Mouse (Mus musculus) CH12.LX (cell line): ENCODE results near the gene Apold1. TPM values are rescaled to one million over a fixed set of nuclear protein-coding genes. Genes with fewer than 3 reads are reported as not detected.

Experiments used
- DNase-seq: peaks from one replicate; pipeline ENCODE4 v3.0.0-alpha.2; 2013; ENCODE audit errors: extremely low read depth
- H3K27ac ChIP-seq: 2 replicates; pipeline ENCODE4 v1.5.1; 2012; ENCODE audit warnings: low read depth, mild to moderate bottlenecking, control low read depth, moderate library complexity; ENCODE audit not compliant: insufficient read depth
- H3K27me3 ChIP-seq: replicated peaks from 2 replicates; pipeline ENCODE3; 2012; ENCODE audit warnings: inconsistent platforms
- H3K36me3 ChIP-seq, 2 experiments: replicated peaks in 1 of 2; 2 replicates each; pipeline versions ENCODE3 to v1.6.1; 2012; ENCODE audit warnings: inconsistent platforms in 1 of 2, low read length in 1 of 2, mild to moderate bottlenecking in 1 of 2, mixed read lengths in 1 of 2, moderate library complexity in 1 of 2; ENCODE audit not compliant: control insufficient read depth in 1 of 2, insufficient read depth in 1 of 2
- H3K4me1 ChIP-seq, 2 experiments: 2 replicates each; pipeline ENCODE4 v1.6.1; 2012; ENCODE audit warnings: inconsistent platforms in 1 of 2, moderate library complexity in 1 of 2; ENCODE audit not compliant: insufficient read depth in 2 of 2, control insufficient read depth in 1 of 2
- H3K4me2 ChIP-seq: 2 replicates; pipeline ENCODE4 v1.6.1; 2012; ENCODE audit warnings: low read depth, mild to moderate bottlenecking, control low read depth; ENCODE audit not compliant: poor library complexity, insufficient read depth, severe bottlenecking
- H3K4me3 ChIP-seq, 3 experiments: fragments of 150-350 bp in 1 of 3; sonication (generic) in 1 of 3; replicated peaks in 1 of 3; 2 replicates each; pipeline versions ENCODE3 to v1.5.1; 2011 to 2012; ENCODE audit warnings: low read depth in 2 of 3, low read length in 2 of 3, mild to moderate bottlenecking in 2 of 3, moderate library complexity in 2 of 3, control low read depth in 1 of 3, improper control_type of control experiment in 1 of 3, inconsistent platforms in 1 of 3, mixed read lengths in 1 of 3; ENCODE audit not compliant: poor library complexity in 1 of 3
- H3K79me2 ChIP-seq: replicated peaks from 2 replicates; pipeline ENCODE4 v1.6.1; 2012; ENCODE audit warnings: mild to moderate bottlenecking, moderate library complexity; ENCODE audit not compliant: control insufficient read depth, poor library complexity, insufficient read depth, severe bottlenecking; ENCODE audit errors: extremely low read depth
- H3K9ac ChIP-seq: 2 replicates; pipeline ENCODE4 v1.6.1; 2012; ENCODE audit warnings: low read depth, mild to moderate bottlenecking, control low read depth, moderate library complexity; ENCODE audit not compliant: insufficient read depth
- H3K9me3 ChIP-seq: replicated peaks from 2 replicates; pipeline ENCODE3; 2012; ENCODE audit warnings: low read length, inconsistent platforms, mixed read lengths
- CHD2 ChIP-seq: IDR thresholded peaks from 2 replicates; pipeline ENCODE4 v1.6.1; 2011; ENCODE audit warnings: low read length, improper control_type of control experiment
- CTCF ChIP-seq, 2 experiments: IDR thresholded peaks in 1 of 2; conservative IDR thresholded peaks in 1 of 2; 2 replicates each; pipeline ENCODE4 v1.5.1; 2011 to 2012; ENCODE audit warnings: low read depth in 2 of 2, low read length in 2 of 2, improper control_type of control experiment in 1 of 2, inconsistent platforms in 1 of 2, mild to moderate bottlenecking in 1 of 2, moderate library complexity in 1 of 2
- E2F4 ChIP-seq: IDR thresholded peaks from 2 replicates; pipeline ENCODE4 v1.6.1; 2011; ENCODE audit warnings: low read depth, low read length, improper control_type of control experiment; ENCODE audit not compliant: insufficient replicate concordance
- ETS1 ChIP-seq: conservative IDR thresholded peaks from 2 replicates; pipeline ENCODE4 v1.6.1; 2012; ENCODE audit warnings: low read depth, mild to moderate bottlenecking, inconsistent platforms, low read length, improper control_type of control experiment, moderate library complexity
- GABPA ChIP-seq: IDR thresholded peaks from 2 replicates; pipeline ENCODE4 v1.6.1; 2012; ENCODE audit warnings: low read depth, low read length, improper control_type of control experiment, inconsistent platforms; ENCODE audit not compliant: insufficient replicate concordance
- HCFC1 ChIP-seq: IDR thresholded peaks from 2 replicates; pipeline ENCODE4 v1.6.1; 2012; ENCODE audit warnings: low read depth, mild to moderate bottlenecking, inconsistent platforms, low read length, improper control_type of control experiment
- IRF4 ChIP-seq: IDR thresholded peaks from 2 replicates; pipeline ENCODE4 v1.6.1; 2014; ENCODE audit warnings: low read depth, mild to moderate bottlenecking, inconsistent platforms, low read length, improper control_type of control experiment
- JUN ChIP-seq: IDR thresholded peaks from 2 replicates; pipeline ENCODE4 v1.6.1; 2011; ENCODE audit warnings: low read depth, mild to moderate bottlenecking, low read length, improper control_type of control experiment, moderate library complexity; ENCODE audit not compliant: insufficient read depth
- MAFK ChIP-seq: IDR thresholded peaks from 2 replicates; pipeline ENCODE4 v1.6.1; 2011; ENCODE audit warnings: low read length, improper control_type of control experiment; ENCODE audit not compliant: insufficient replicate concordance
- MAZ ChIP-seq: IDR thresholded peaks from 2 replicates; pipeline ENCODE4 v1.6.1; 2012; ENCODE audit warnings: low read depth, mild to moderate bottlenecking, inconsistent platforms, low read length, improper control_type of control experiment, moderate library complexity
- MEF2A ChIP-seq: IDR thresholded peaks from 2 replicates; pipeline ENCODE4 v1.6.1; 2014; ENCODE audit warnings: low read depth, mild to moderate bottlenecking, inconsistent platforms, low read length, improper control_type of control experiment, borderline replicate concordance
- NRF1 ChIP-seq: IDR thresholded peaks from 2 replicates; pipeline ENCODE4 v1.6.1; 2014; ENCODE audit warnings: low read depth, mild to moderate bottlenecking, inconsistent platforms, low read length, improper control_type of control experiment, moderate library complexity
- POLR2A ChIP-seq: IDR thresholded peaks from 2 replicates; pipeline ENCODE4 v1.6.1; 2011; ENCODE audit warnings: low read depth, mild to moderate bottlenecking, improper control_type of control experiment, low read length
- RCOR1 ChIP-seq: conservative IDR thresholded peaks from 2 replicates; pipeline ENCODE4 v1.6.1; 2012; ENCODE audit warnings: low read depth, mild to moderate bottlenecking, inconsistent platforms, low read length, improper control_type of control experiment
- SIN3A ChIP-seq: IDR thresholded peaks from 2 replicates; pipeline ENCODE4 v1.6.1; 2012; ENCODE audit warnings: low read length, improper control_type of control experiment, inconsistent platforms
- SMC3 ChIP-seq: IDR thresholded peaks from 2 replicates; pipeline ENCODE4 v1.6.1; 2011; ENCODE audit warnings: low read depth, low read length, improper control_type of control experiment
- USF2 ChIP-seq: conservative IDR thresholded peaks from 2 replicates; pipeline ENCODE4 v1.6.1; 2011; ENCODE audit warnings: low read depth, low read length, improper control_type of control experiment
- ZC3H11A ChIP-seq: IDR thresholded peaks from 2 replicates; pipeline ENCODE4 v1.6.1; 2012; ENCODE audit warnings: low read depth, mild to moderate bottlenecking, inconsistent platforms, low read length, improper control_type of control experiment
- ZKSCAN1 ChIP-seq: IDR thresholded peaks from 2 replicates; pipeline ENCODE4 v1.6.1; 2012; ENCODE audit warnings: low read depth, inconsistent platforms, low read length, improper control_type of control experiment, borderline replicate concordance
- ZMIZ1 ChIP-seq: IDR thresholded peaks from 2 replicates; pipeline ENCODE4 v1.6.1; 2012; ENCODE audit warnings: low read depth, mild to moderate bottlenecking, inconsistent platforms, low read length, improper control_type of control experiment
- dilution Hi-C: fragments of 300-500 bp; cut with MboI; formaldehyde crosslinking; loops from 2 replicates; pipeline ENCODE4 v1.14.3; 2020; ENCODE audit warnings: low sequenced_read_pairs; ENCODE audit not compliant: extremely low pct_unique_long_range_greater_than_20kb, extremely low pct_ligation_motif_present
- in situ Hi-C: fragments of 300-500 bp; cut with MboI; formaldehyde crosslinking; loops from 3 replicates; pipeline ENCODE4 v1.14.3; 2019; ENCODE audit warnings: low sequenced_read_pairs, low pct_ligation_motif_present, low pct_unique_long_range_greater_than_20kb, mixed read lengths
- polyA plus RNA-seq: library from polyadenylated mRNA; unstranded; fragments of >175 nt; gene quantifications from 2 replicates; pipeline ENCODE4 v1.2.1, GENCODE M21; 2012; ENCODE audit warnings: low read depth; ENCODE audit not compliant: insufficient read length
- total RNA-seq, 2 experiments: library from RNA; depleted of rRNA; stranded (reverse); fragments of 300-350 nt in 1 of 2; fragments of >200 nt in 1 of 2; gene quantifications; 2 replicates each; pipeline ENCODE4 v1.2.3; 2012 to 2014

Gene Apold1
- total and polyA plus RNA-seq, 3 experiments: 1.0 to 3.1 (median 2.7) TPM

GRCm38 (mm10) chr6:134943759-134944407 lies 37.6 kb upstream of the Apold1 start:
- Histone ChIP-seq H3K9me3 (no peaks in the 10 kb centered on the region), H3K9ac (no peak overlapping the region), H3K4me3 (no peak overlapping the region), H3K36me3 (peaks cover 42 to 82% of the 10 kb centered on the region in 2 experiments), H3K27me3 (no peaks in the 10 kb centered on the region), H3K27ac (no peak overlapping the region), H3K79me2 (peaks cover 74% of the 10 kb centered on the region), H3K4me1 (peaks cover 6 to 31% of the 10 kb centered on the region in 2 experiments; a peak in 3 of 4 replicates), H3K4me2 (no peak overlapping the region)
- in situ Hi-C loops: no loop called here
- TF ChIP-seq MAZ (no peak), CHD2 (no peak), IRF4 (no peak), ETS1 (no peak)
- dilution Hi-C loops: no loop called here
- DNase-seq: no peak

GRCm38 (mm10) chr6:134946054-134946453 lies 35.5 kb upstream of the Apold1 start:
- in situ Hi-C loops (no loop called here), dilution Hi-C loops (no loop called here)
- Histone ChIP-seq H3K36me3 (peaks cover 49 to 80% of the 10 kb centered on the region in 2 experiments), H3K4me2 (0 out of 2 replicates have a peak overlapping the region, but pooled peaks have one; percentile 7), H3K79me2 (peaks cover 70% of the 10 kb centered on the region), H3K4me1 (peaks cover 6 to 31% of the 10 kb centered on the region in 2 experiments; a peak in 3 of 4 replicates), H3K27me3 (no peaks in the 10 kb centered on the region), H3K27ac (no peak overlapping the region), H3K9me3 (no peaks in the 10 kb centered on the region), H3K9ac (no peak overlapping the region), H3K4me3 (no peak overlapping the region)
- TF ChIP-seq E2F4: no peak
- TF ChIP-seq CTCF (conservative IDR thresholded peaks at IDR 0.05 in 1 of 2, IDR thresholded peaks at IDR 0.05 in 1 of 2; ENCODE audit: low read depth in 2 of 2, low read length in 2 of 2): no peak
- no peak for TF ChIP-seq RCOR1
- TF ChIP-seq NRF1: no peak
- no peak for TF ChIP-seq ZMIZ1
- no peak for TF ChIP-seq GABPA
- no peak for TF ChIP-seq JUN
- no peak for TF ChIP-seq CHD2
- no peak for TF ChIP-seq MEF2A
- TF ChIP-seq SIN3A: no peak
- TF ChIP-seq MAZ: no peak
- no peak for TF ChIP-seq POLR2A
- no peak for TF ChIP-seq MAFK
- TF ChIP-seq SMC3: no peak
- no peak for TF ChIP-seq ZKSCAN1
- TF ChIP-seq ZC3H11A: no peak
- no peak for TF ChIP-seq USF2
- TF ChIP-seq HCFC1: no peak
- no peak for DNase-seq
